Mouse (Mus musculus): ENCODE measurements around the gene Lamb3.

Lamb3 gene

GRCm38 (mm10) chr1:193389505-193389904 lies 182.0 kb downstream of the Lamb3 start:
- DNase-seq (ENCODE audit: low spot score) = no peak

GRCm38 (mm10) chr1:193390004-193390403 lies 182.5 kb downstream of the Lamb3 start:
- no peak for DNase-seq (ENCODE audit: low spot score)

GRCm38 (mm10) chr1:193392266-193392665 lies 184.8 kb downstream of the Lamb3 start:
- no peak for DNase-seq (ENCODE audit: low spot score)

Data from left cerebral cortex, adult 11 months (tissue).